Mouse (Mus musculus) lung, postnatal 0 days (tissue): ENCODE results near the gene Ppp1r14c. TPM values are rescaled to one million over a fixed set of nuclear protein-coding genes. Genes with fewer than 3 reads are reported as not detected.
A peak's percentile ranks its signal among the peaks of the same experiment; 100 is the strongest.

Experiments
- ATAC-seq: fragments of 200-750 bp; cut with Nextera tagmentation; 2 replicates; pipeline ENCODE4 v1.8.0; 2017; ENCODE audit warnings: moderate library complexity
- DNase-seq: peaks from one replicate; pipeline ENCODE4 v3.0.0-alpha.2; 2016; ENCODE audit warnings: low spot score
- H3K27ac ChIP-seq: fragments of 300-500 bp; sonication (generic); 2 replicates; pipeline ENCODE4 v1.5.1; 2014; ENCODE audit warnings: antibody characterized with exemption, mild to moderate bottlenecking, low read length, mixed read lengths
- H3K27me3 ChIP-seq: fragments of 300-500 bp; sonication (generic); replicated peaks from 2 replicates; pipeline ENCODE4 v1.6.1; 2014; ENCODE audit warnings: low read length, mixed read lengths; ENCODE audit not compliant: insufficient read depth
- H3K36me3 ChIP-seq: fragments of 300-500 bp; sonication (generic); 2 replicates; pipeline ENCODE4 v1.6.1; 2014; ENCODE audit warnings: low read length, mixed read lengths; ENCODE audit not compliant: insufficient read depth
- H3K4me1 ChIP-seq: fragments of 300-500 bp; sonication (generic); 2 replicates; pipeline ENCODE4 v1.6.1; 2014; ENCODE audit warnings: antibody characterized with exemption, low read depth, low read length, mixed read lengths; ENCODE audit not compliant: insufficient read depth
- H3K4me2 ChIP-seq: fragments of 300-500 bp; sonication (generic); replicated peaks from 2 replicates; pipeline ENCODE4 v1.6.1; 2014; ENCODE audit warnings: low read depth, mild to moderate bottlenecking, low read length, moderate library complexity, mixed read lengths
- H3K4me3 ChIP-seq: fragments of 300-500 bp; sonication (generic); 2 replicates; pipeline ENCODE4 v1.5.1; 2014; ENCODE audit warnings: low read depth, low read length
- H3K9ac ChIP-seq: fragments of 300-500 bp; sonication (generic); replicated peaks from 2 replicates; pipeline ENCODE4 v1.6.1; 2014; ENCODE audit warnings: low read depth, mild to moderate bottlenecking
- H3K9me3 ChIP-seq: fragments of 300-500 bp; sonication (generic); 2 replicates; pipeline ENCODE4 v1.6.1; 2016; ENCODE audit warnings: low read length, mixed read lengths
- CTCF ChIP-seq: IDR thresholded peaks from 2 replicates; pipeline ENCODE4 v1.5.1; 2016; ENCODE audit warnings: antibody characterized with exemption, mild to moderate bottlenecking
- EP300 ChIP-seq: IDR thresholded peaks from 2 replicates; pipeline ENCODE4 v1.6.1; 2016; ENCODE audit warnings: antibody characterized with exemption, mild to moderate bottlenecking, control low read depth
- WGBS: fragments of 180-500 bp; shearing (Covaris S2); extraction: QIAGEN DNeasy Blood & Tissue Kit; methylation state at CpG from one replicate; pipeline ENCODE4 v1.1.7; 2014; 5-methylcytosine and 5-hydroxymethylcytosine counted together
- polyA plus RNA-seq: library from polyadenylated mRNA; unstranded; fragments of >200 nt; fragmentation: Nextera tagmentation; extraction: Ambion mirVana; gene quantifications from 2 replicates; pipeline ENCODE4 v1.2.1, GENCODE M21; 2015

Gene Ppp1r14c
- polyA plus RNA-seq, 1 experiment from 2014 or later = 148 TPM

DNA sequence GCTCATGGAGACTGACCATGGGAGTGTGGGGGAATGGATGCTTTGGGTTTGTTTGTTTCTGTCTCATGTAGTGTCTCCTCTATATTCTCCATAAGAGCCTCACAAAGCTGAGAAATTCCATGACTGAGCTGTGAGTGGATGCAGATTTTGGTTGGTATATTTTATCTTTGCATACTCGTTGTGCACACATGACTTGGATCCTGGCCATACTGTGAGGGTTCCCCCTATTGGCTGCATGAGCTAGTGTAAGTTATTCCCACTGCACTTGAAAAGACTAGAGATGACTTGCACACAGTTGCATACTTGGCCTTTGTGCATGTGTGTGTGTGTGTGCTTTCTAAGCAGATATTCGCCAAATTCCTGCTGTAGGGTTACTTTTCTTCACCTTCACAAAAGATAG is 40.4 kb downstream of the Ppp1r14c start:
- no peak overlapping the region for H3K9ac ChIP-seq
- no peak overlapping the region for H3K4me2 ChIP-seq
- no peak overlapping the region for H3K4me3 ChIP-seq
- no peak for ATAC-seq
- no peaks in the 10 kb centered on the region for H3K27me3 ChIP-seq
- TF ChIP-seq CTCF (peak; percentile 39), EP300 (no peak)
- no peaks in the 10 kb centered on the region for H3K36me3 ChIP-seq
- no peaks in the 10 kb centered on the region for H3K9me3 ChIP-seq
- DNase-seq = no peak
- no peak overlapping the region for H3K27ac ChIP-seq
- 0 out of 2 replicates have a peak, but pooled peaks cover 3% of the 10 kb centered on the region for H3K4me1 ChIP-seq
- 49% methylated on average over 2 of the region's 2 CpGs for WGBS

DNA sequence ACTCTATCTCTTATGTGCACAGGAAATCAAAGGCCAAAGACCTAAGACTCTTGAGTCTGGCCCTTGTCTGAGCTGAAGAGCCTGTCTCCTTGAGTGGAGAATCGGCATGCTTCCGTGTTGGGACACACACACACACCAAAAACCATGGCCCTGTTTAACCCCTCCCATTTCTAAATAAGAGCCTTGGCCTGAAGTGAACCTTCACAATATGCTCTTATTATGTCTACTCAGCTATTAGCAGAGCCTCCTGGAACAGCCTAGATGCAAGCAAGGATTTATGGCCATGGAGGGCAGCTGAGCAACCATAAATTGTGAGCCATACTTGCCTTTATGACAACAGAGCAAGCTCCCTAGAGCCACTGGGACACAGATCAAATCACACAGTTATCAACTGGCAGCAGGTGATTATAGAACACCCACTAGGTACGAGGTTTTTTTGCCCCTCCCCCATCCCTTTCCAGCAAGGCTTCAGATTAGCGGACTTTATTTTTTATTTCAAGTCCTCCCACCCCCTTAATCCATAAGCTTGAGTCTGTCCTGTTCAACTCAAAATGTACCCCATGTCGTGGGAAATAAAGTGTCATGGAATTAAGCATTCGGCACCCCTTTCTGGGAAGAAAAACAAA is 42.3 kb downstream of the Ppp1r14c start:
- H3K27ac ChIP-seq = no peak overlapping the region
- no peak overlapping the region for H3K4me3 ChIP-seq
- TF ChIP-seq CTCF = no peak
- no peak for TF ChIP-seq EP300
- WGBS = 73% methylated on average over 6 of the region's 6 CpGs
- H3K9me3 ChIP-seq = no peaks in the 10 kb centered on the region
- H3K4me1 ChIP-seq = no peaks in the 10 kb centered on the region
- no peaks in the 10 kb centered on the region for H3K27me3 ChIP-seq
- ATAC-seq (peak; percentile 72), DNase-seq (peak; percentile 35)
- no peak overlapping the region for H3K9ac ChIP-seq
- no peak overlapping the region for H3K4me2 ChIP-seq
- H3K36me3 ChIP-seq = no peaks in the 10 kb centered on the region

DNA sequence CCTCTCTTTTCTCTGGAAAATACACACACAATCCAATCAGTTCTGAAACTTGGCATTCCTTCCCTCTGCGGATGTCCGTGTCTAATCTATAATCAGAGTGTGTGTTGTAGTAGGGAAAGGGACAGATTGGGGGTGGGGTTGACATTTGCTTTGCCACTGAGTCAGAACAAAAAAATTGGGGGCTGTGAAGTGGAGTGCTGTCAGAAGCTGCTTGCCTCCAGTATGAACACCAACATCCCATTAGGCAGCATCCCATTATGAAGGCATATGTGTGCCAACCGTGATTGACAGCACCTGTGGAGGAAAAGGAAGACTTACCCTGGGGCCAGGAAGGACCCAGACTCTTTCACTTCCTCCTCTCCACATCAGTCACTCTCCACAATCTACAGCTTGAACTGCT is 42.8 kb downstream of the Ppp1r14c start:
- no peak overlapping the region for H3K27ac ChIP-seq
- H3K4me2 ChIP-seq = no peak overlapping the region
- DNase-seq = no peak
- no peaks in the 10 kb centered on the region for H3K27me3 ChIP-seq
- no peak overlapping the region for H3K9ac ChIP-seq
- no peaks in the 10 kb centered on the region for H3K9me3 ChIP-seq
- H3K4me3 ChIP-seq = no peak overlapping the region
- no peak for ATAC-seq
- TF ChIP-seq EP300 (no peak), CTCF (no peak)
- 63% methylated on average over 3 of the region's 3 CpGs for WGBS
- no peaks in the 10 kb centered on the region for H3K36me3 ChIP-seq
- no peaks in the 10 kb centered on the region for H3K4me1 ChIP-seq

DNA sequence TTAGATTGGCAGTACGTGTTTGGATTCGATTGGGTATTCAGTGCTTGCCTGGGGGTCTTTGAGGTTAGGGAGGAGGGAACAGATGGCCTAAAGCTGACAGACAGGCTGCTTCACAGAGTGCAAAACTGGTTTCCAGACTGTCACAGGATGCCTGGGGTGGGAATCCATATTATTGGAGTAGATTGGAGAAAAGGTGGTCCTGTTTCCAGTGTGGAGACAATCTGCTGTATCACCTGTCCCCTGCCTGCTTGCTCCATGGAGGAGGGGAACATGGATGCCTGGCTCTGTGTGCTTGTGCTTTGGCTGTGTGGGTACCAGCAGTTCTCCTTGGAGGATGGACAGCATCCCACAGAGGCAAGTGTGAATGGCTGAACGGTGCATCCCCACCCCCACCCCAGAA is 45.4 kb downstream of the Ppp1r14c start:
- ATAC-seq = no peak
- H3K4me2 ChIP-seq = no peak overlapping the region
- 64% methylated on average over 3 of the region's 3 CpGs for WGBS
- no peak overlapping the region for H3K27ac ChIP-seq
- H3K9ac ChIP-seq = no peak overlapping the region
- H3K4me3 ChIP-seq = no peak overlapping the region
- H3K36me3 ChIP-seq = no peaks in the 10 kb centered on the region
- no peaks in the 10 kb centered on the region for H3K9me3 ChIP-seq
- TF ChIP-seq EP300 (no peak), CTCF (no peak)
- H3K4me1 ChIP-seq = no peaks in the 10 kb centered on the region
- no peaks in the 10 kb centered on the region for H3K27me3 ChIP-seq
- no peak for DNase-seq

DNA sequence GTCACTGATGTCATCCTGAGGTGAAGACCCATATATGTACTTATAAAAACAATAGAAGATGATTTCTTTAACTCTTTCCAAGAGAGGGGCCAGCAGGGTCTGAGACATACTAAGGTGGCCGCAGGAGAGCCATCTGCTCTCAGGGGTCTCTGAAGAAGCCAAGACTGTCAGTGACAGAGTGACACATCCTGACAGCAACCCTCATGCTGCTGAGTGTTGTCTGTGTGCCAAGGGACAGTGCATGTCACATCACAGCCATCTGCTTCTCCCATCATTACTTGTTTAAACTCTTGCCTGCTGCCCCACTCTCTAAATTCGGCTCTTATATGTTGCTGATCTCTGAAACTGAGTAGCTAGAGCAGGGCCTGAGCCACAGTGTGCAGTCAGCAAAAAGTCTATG is 45.8 kb downstream of the Ppp1r14c start:
- no peak for ATAC-seq
- H3K4me3 ChIP-seq = no peak overlapping the region
- H3K4me2 ChIP-seq = no peak overlapping the region
- DNase-seq = no peak
- H3K27ac ChIP-seq = no peak overlapping the region
- WGBS = 53% methylated on average over 2 of the region's 2 CpGs
- H3K4me1 ChIP-seq = no peaks in the 10 kb centered on the region
- H3K9me3 ChIP-seq = no peaks in the 10 kb centered on the region
- H3K36me3 ChIP-seq = no peaks in the 10 kb centered on the region
- TF ChIP-seq EP300 (no peak), CTCF (no peak)
- H3K27me3 ChIP-seq = no peaks in the 10 kb centered on the region
- H3K9ac ChIP-seq = no peak overlapping the region

DNA sequence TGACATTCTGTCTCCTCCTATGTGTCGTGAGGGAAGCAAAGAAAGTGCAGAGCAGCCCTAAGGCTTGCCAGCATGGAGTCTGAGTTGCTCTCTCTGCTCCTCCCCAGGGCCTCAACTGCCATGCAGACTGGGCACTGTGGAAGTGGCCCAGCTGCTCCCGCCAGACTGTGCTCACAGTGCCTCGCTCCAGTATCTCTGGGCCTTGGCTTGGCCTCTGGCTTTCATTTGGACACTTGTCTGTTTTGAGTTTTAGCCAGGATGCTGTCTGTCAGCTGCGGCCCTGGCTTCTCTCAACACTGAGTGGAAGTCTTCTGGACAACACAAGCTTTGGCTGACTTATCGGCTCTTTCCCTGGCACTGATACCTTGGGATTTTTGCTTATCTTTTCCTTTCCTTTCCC is 49.0 kb downstream of the Ppp1r14c start:
- no peak overlapping the region for H3K9ac ChIP-seq
- H3K4me3 ChIP-seq = no peak overlapping the region
- DNase-seq = no peak
- WGBS = 55% methylated on average over 5 of the region's 5 CpGs
- TF ChIP-seq CTCF (no peak), EP300 (no peak)
- H3K27ac ChIP-seq = no peak overlapping the region
- 0 out of 2 replicates have a peak, but pooled peaks have one; percentile 17 for ATAC-seq
- no peaks in the 10 kb centered on the region for H3K27me3 ChIP-seq
- no peak overlapping the region for H3K4me2 ChIP-seq
- H3K36me3 ChIP-seq = no peaks in the 10 kb centered on the region
- no peaks in the 10 kb centered on the region for H3K4me1 ChIP-seq
- no peaks in the 10 kb centered on the region for H3K9me3 ChIP-seq

DNA sequence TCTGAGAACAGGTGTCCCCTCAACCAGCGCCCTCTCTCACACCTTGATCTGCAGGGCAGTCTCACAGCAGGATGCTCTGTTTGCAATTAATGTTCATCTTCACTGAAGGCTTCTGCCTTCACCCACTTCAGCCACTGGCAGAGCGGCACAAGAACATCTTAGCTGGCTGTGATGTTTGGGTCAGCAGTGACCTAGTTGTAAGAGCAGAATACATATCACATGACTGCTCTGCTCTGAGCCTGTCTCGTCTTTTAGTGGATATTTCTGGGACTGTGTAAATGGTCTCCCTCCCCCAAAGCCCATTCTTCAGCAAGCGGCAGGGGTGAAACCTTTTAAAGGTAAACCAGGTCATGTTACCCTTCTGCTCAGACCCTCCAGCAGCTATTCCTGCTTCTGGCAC is 50.7 kb downstream of the Ppp1r14c start:
- TF ChIP-seq CTCF (no peak), EP300 (no peak)
- Histone ChIP-seq H3K27me3 (no peaks in the 10 kb centered on the region), H3K27ac (no peak overlapping the region), H3K4me3 (no peak overlapping the region), H3K9me3 (no peaks in the 10 kb centered on the region), H3K4me2 (no peak overlapping the region), H3K36me3 (no peaks in the 10 kb centered on the region), H3K9ac (no peak overlapping the region), H3K4me1 (no peaks in the 10 kb centered on the region)
- WGBS = 49% methylated on average over 4 of the region's 4 CpGs
- ATAC-seq (no peak), DNase-seq (no peak)
